Mouse (Mus musculus): ENCODE results near the gene Cwc22.

The Cwc22 gene

GRCm38 (mm10) chr2:77969956-77970355 lies 23.8 kb upstream of the Cwc22 start:
- DNase-seq (ENCODE audit: low spot score) = no peak

DNA sequence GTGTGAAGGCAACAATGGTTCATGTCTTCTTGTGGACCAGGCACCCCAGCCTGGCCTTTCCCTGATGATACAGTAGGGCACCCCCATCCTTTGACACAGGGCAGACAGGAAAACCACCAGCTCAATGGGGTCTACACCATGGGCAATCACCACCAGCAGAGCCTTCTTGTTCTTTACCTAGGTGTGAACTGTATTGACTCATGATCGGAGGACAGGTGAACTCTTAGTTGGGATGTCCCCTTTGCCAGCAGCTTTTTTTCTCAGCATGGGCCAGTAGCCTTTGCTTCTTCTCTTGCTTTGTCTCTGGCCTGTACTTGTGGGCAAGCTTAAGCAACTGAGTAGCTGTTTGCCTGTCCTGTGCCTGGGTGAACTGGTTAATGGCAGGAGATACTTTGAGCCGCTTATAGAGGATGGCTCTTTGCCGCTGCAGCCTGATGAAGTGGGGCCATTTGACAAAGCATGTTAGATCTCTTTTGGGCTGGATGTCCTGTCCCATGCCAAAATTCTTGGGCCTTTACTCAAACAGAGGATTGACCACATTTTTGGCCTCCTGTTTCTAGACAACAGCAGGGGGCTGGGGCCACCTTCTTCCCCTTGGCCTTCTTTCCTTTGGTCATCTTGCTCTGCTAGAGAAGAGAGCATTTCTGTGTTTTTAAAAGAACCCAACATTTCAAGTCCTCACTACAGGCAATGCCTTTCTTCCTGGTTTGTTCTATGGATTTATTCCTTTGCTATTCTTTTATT lies 16.4 kb upstream of the Cwc22 start:
- DNase-seq (ENCODE audit: low spot score) = no peak

DNA sequence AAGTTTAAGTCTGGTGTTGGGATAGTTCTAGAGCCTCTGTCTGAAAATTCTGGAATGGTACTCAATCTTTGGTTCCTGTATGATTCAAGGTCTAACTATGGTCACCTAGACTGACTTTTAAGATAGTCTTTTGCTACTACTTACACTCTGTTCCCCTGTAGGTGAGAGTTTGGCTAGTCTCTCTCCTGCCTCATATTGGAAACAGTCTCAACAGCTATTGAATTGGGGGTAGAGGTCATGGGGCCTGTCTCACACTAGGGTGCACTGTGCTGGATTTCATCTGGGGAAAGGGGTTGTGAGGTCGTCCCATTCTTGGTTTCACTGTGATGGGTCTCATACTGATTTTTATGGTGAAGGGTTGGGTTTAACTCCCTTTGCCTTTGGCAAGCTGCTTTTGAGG lies 15.1 kb upstream of the Cwc22 start:
- DNase-seq (ENCODE audit: low spot score) = no peak

DNA sequence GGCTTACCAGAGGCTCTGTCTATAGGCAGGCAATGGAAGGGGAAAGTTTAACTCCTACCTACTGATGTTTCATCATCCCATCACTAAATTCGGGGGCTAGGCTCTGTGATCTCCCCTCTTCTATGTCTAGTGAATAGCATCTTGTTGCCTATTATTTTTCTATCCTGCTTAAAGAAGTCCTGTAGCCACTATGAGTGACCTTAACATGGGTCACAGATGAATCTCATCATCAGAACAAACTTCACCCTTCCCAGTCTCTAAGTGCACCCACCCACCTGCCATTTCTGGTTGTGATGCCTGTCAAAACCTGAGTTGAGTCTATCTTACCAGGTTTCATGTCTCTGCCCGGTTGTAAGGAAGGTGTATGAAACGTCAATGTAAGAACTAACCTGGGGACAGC lies 14.5 kb upstream of the Cwc22 start:
- DNase-seq (ENCODE audit: low spot score) = no peak

- DNase-seq (ENCODE audit: low spot score) = no peak
Observed at GRCm38 (mm10) chr2:77959341-77959740, 13.2 kb upstream of the Cwc22 start.

GRCm38 (mm10) chr2:77951415-77951913 lies 5.3 kb upstream of the Cwc22 start:
- DNase-seq (ENCODE audit: low spot score) = no peak

- DNase-seq (ENCODE audit: low spot score) = no peak
Observed at GRCm38 (mm10) chr2:77950111-77950510, 3.9 kb upstream of the Cwc22 start.

- DNase-seq (ENCODE audit: low spot score) = no peak
Observed at GRCm38 (mm10) chr2:77949521-77949920, 3.3 kb upstream of the Cwc22 start.

DNA sequence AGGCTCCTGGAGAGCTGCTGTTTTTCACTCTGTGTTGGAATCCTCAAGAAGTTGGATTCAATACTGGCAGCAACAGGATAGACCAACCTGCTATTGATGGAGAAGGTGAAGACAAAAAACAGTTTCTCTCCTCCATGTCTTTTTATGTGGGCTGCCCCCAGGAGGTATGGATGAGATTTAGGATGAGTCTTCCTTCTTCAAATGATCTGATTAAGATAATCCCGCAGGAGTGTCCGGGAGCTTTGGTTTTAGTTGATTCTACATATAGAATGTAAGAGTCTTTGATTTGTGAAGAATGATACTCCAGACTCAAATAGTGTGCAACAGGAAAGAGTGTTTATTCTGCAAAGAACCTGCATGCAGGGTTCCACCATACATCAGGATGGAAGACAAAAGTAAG lies 2.7 kb upstream of the Cwc22 start:
- no peak for DNase-seq (ENCODE audit: low spot score)

GRCm38 (mm10) chr2:77948126-77948525 lies 2.0 kb upstream of the Cwc22 start:
- no peak for DNase-seq (ENCODE audit: low spot score)

DNA sequence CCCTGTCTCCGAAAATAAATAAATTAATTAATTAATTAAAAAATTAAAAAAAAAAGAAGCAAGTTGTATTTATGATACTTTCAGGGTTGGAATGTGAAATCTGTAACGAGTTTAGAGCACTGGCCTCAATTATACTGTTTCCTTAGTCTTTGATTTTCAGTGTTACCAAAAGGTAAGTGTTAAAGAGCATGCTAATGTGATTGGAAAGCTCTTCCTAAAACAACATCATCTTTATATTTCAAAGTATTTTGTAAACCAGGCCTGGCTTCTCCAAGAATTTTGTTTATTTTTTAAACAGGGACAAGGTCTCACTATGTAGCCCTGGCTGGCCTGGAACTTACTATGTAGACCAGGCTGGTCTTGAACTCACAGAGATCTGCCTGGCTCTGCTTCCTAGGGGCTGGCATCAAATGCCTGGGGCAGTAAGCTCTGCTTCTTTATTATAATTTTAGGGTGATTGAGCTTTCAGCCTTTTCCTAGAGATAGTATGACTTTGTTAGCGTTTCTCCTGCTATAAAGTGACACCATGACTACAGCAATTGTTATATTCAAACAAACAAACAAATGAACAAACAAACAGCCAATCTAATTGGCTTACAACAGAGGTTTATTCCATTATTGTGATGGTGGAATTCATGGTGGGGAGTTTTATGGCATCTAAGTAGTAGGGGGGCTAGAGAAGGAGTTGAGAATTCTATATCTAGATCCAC lies 1.1 kb upstream of the Cwc22 start:
- DNase-seq (ENCODE audit: low spot score) = no peak

- DNase-seq (ENCODE audit: low spot score) = no peak
Observed at GRCm38 (mm10) chr2:77944860-77945595, 1.1 kb downstream of the Cwc22 start.

GRCm38 (mm10) chr2:77944281-77944680 lies 1.9 kb downstream of the Cwc22 start:
- DNase-seq (ENCODE audit: low spot score) = no peak

- no peak for DNase-seq (ENCODE audit: low spot score)
Observed at GRCm38 (mm10) chr2:77941944-77942343, 4.2 kb downstream of the Cwc22 start.

DNA sequence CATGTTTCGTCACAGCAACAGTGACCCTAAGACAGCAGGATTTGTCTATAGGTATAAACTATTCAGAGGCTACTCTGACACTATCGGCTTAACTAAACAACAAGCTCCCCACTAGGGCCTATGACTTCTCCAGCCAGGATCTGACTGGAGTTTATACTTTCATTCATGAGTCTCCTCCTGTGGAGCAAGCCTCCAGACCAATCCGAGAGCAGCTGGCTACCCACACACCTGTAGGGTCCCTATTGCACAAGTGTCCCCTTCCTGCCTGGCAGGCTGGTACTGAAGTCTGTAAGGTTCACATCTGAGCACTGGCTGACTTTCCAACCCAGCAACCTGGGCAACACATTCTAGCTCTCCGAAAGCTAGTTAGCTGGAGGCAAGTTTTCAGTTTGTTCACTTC lies 7.9 kb downstream of the Cwc22 start:
- no peak for DNase-seq (ENCODE audit: low spot score)

GRCm38 (mm10) chr2:77937818-77938217 lies 8.4 kb downstream of the Cwc22 start:
- DNase-seq (ENCODE audit: low spot score) = no peak

DNA sequence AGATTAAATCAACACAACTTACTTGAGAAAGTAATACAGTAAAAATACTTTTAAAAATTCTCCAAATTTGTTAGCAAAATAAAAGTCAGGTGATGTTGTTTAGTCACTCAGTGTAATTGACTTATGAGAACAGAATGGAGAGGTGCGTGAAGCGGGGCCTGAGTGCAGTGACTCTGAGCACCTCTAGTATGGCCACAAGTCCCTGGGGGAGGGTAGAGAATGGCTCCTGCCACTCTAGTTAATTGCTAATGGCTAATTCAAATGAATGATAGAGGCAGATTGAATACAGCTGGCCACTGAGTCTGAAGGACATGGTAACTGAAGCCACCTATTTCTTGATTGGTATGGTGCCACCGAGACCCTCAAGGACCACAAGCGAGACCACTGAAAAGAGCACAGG lies 12.0 kb downstream of the Cwc22 start:
- no peak for DNase-seq (ENCODE audit: low spot score)

DNA sequence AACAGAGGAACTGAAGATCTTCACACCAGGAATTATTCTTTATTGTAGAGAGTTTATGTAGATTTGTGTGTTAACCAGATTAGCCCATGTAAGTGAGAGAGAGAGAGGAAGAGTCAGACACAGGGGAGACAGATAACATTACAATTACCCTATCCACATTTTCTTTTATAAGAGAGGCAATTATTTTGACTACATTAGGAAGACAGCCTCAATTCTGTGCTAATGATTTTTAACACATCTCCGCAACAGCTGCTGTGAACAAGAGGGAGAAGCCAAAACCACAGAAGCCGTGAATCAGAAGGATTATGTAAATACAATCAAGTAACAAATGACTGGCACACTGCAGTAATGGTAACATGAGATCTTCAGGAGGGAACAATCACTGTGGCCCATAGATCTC lies 12.5 kb downstream of the Cwc22 start:
- no peak for DNase-seq (ENCODE audit: low spot score)

DNA sequence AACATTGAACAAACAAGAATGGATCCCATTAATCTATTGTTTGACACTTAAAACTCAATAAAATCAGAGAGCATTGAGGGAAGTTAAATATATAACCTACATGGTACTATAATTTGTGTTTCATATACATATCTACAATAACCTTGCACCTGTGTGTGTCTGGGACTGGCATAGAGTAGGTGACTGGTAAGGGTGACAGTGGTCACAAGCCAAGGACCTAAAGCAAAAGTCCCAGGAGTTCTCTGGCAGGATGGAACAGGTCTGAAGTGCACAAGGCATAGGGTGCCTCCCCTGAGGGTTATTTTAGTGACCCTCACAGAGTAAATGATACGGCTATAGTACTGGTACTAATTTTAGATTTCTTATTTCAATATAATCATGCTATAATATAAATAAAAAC lies 14.2 kb downstream of the Cwc22 start:
- no peak for DNase-seq (ENCODE audit: low spot score)

DNA sequence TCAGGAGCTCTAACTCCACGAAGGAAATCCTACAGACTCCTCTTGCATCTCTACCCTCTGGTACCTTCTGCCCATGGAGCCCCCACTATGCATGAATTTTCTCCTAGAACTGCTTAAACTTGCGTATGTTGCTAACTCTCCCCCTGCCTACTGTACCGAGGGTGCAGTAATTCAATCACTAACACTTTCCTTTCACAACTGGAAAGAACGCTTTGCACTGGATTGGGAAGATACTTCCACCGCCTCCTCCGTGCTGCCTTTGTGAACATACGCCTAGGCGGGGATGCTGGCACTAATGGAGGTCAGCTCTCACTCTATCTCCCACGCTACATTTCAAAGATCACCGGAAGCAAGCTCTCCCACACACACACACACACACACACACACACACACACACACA lies 17.8 kb downstream of the Cwc22 start:
- no peak for DNase-seq (ENCODE audit: low spot score)

GRCm38 (mm10) chr2:77926468-77926867 lies 19.7 kb downstream of the Cwc22 start:
- no peak for DNase-seq (ENCODE audit: low spot score)

- DNase-seq (ENCODE audit: low spot score) = no peak
Observed at GRCm38 (mm10) chr2:77925997-77926396, 20.2 kb downstream of the Cwc22 start.

Data from yolk sac, embryonic 10.5 days (tissue).